Mouse (Mus musculus) myocyte (in vitro differentiated cells): ENCODE measurements around the gene Zc3h10. TPM values are rescaled to one million over a fixed set of nuclear protein-coding genes. Genes with fewer than 3 reads are reported as not detected.
A peak's percentile ranks its signal among the peaks of the same experiment; 100 is the strongest.

Source experiments
- H3K27me3 ChIP-seq: one replicate; pipeline ENCODE4 v1.6.1; 2011; ENCODE audit not compliant: control insufficient read depth, insufficient read depth, insufficient read length
- H3K36me3 ChIP-seq: one replicate; pipeline ENCODE4 v1.6.1; 2011; ENCODE audit not compliant: control insufficient read depth, insufficient read depth
- H3K4me2 ChIP-seq: one replicate; pipeline ENCODE4 v1.6.1; 2011; ENCODE audit warnings: low read depth, control low read depth
- H3K4me3 ChIP-seq: one replicate; pipeline ENCODE4 v1.5.1; 2011; ENCODE audit warnings: mild to moderate bottlenecking, control low read depth, moderate library complexity
- H3K79me2 ChIP-seq: one replicate; pipeline ENCODE4 v1.6.1; 2011; ENCODE audit not compliant: control insufficient read depth, insufficient read depth
- H3ac ChIP-seq: one replicate; pipeline ENCODE4 v1.6.1; 2011; ENCODE audit not compliant: control insufficient read depth, insufficient read length
- CEBPB ChIP-seq: IDR thresholded peaks from 2 replicates; pipeline ENCODE4 v1.6.1; 2011; ENCODE audit warnings: mild to moderate bottlenecking, moderate library complexity; ENCODE audit not compliant: poor library complexity, insufficient read depth, severe bottlenecking
- E2F4 ChIP-seq: IDR thresholded peaks from one replicate; pipeline ENCODE4 v1.6.1; 2011; ENCODE audit warnings: mild to moderate bottlenecking, control low read depth, moderate library complexity; ENCODE audit not compliant: insufficient read depth
- MAX ChIP-seq: IDR thresholded peaks from one replicate; pipeline ENCODE4 v1.6.1; 2011; ENCODE audit warnings: low read depth, mild to moderate bottlenecking, control low read depth
- MYOD1 ChIP-seq, 3 experiments: IDR thresholded peaks; one replicate each; pipeline ENCODE4 v1.6.1; 2011; ENCODE audit warnings: control low read depth in 2 of 3, low read depth in 2 of 3, mild to moderate bottlenecking in 2 of 3, moderate library complexity in 1 of 3; ENCODE audit not compliant: insufficient read length in 2 of 3, control insufficient read depth in 1 of 3
- MYOG ChIP-seq, 3 experiments: IDR thresholded peaks; one replicate each; pipeline ENCODE4 v1.6.1; 2011; ENCODE audit warnings: control low read depth in 2 of 3, low read depth in 2 of 3, mild to moderate bottlenecking in 2 of 3; ENCODE audit not compliant: insufficient read length in 2 of 3, control insufficient read depth in 1 of 3, insufficient read depth in 1 of 3
- POLR2A ChIP-seq: IDR thresholded peaks from one replicate; pipeline ENCODE4 v1.6.1; 2011; ENCODE audit warnings: low read depth, mild to moderate bottlenecking, control low read depth, moderate library complexity; ENCODE audit not compliant: insufficient read length
- POLR2AphosphoS2 ChIP-seq: IDR thresholded peaks from one replicate; pipeline ENCODE4 v1.6.1; 2011; ENCODE audit warnings: low read depth, control low read depth; ENCODE audit not compliant: insufficient read length
- REST ChIP-seq: IDR thresholded peaks from one replicate; pipeline ENCODE4 v1.6.1; 2011; ENCODE audit warnings: mild to moderate bottlenecking, control low read depth, moderate library complexity; ENCODE audit not compliant: insufficient read depth, insufficient read length
- SRF ChIP-seq: IDR thresholded peaks from one replicate; pipeline ENCODE4 v1.6.1; 2011; ENCODE audit warnings: low read depth; ENCODE audit not compliant: control insufficient read depth, insufficient read length
- TCF12 ChIP-seq: IDR thresholded peaks from one replicate; pipeline ENCODE4 v1.6.1; 2011; ENCODE audit warnings: mild to moderate bottlenecking, control low read depth; ENCODE audit not compliant: poor library complexity, insufficient read depth, severe bottlenecking
- TCF3 ChIP-seq: IDR thresholded peaks from one replicate; pipeline ENCODE4 v1.6.1; 2011; ENCODE audit warnings: low read depth, control low read depth; ENCODE audit not compliant: insufficient read length
- USF1 ChIP-seq: IDR thresholded peaks from one replicate; pipeline ENCODE4 v1.6.1; 2011; ENCODE audit warnings: low read depth, mild to moderate bottlenecking, control low read depth, moderate library complexity
- polyA plus RNA-seq: library from polyadenylated mRNA; unstranded; fragments of >200 nt; fragmentation: generic; extraction: Trizol; gene quantifications from one replicate; pipeline ENCODE4 v1.2.1, GENCODE M21; 2012; ENCODE audit warnings: missing spikeins

Gene Zc3h10
- polyA plus RNA-seq, 1 experiment: 13.8 TPM

DNA sequence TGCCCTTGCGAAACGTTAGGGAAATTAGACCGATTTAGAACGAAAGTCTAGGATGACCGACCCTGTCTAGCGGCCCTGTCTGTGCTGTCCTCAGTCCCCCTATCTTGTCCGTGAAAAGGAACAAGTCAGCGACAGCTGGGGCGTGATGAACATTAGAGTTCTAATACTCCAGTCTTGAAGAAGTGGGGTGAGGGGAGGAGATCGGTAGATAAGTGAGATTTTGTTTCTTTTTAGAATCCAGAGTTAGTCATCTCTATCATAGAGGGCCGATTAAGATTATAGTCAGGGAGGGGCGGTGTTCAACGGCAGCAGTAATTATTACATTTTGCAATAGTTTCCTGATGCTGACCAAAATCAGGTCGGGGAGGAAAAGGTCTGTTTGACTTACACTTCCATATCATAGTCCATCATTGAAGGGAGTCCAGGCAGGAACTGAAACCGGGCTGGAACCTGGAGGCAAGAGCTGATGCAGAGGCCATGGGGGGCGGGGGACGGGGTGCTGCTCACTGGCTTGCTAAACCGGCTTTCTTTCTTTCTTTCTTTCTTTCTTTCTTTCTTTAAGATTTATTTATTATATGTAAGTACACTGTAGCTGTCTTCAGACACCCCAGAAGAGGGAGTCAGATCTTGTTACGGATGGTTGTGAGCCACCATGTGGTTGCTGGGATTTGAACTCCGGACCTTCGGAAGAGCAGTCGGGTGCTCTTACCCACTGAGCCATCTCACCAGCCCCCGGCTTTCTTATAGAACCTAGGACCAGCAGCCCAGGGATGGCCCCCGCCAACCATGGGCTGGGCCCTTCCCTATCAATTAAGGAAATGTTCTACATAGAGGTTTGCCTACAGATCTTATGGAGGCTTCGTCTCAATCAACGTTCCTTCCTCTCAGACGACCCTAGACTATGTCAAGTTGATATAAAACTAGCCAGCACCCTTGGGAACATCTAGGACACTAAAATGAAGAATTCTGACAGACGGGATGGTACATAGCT lies 20.9 kb downstream of the Zc3h10 start:
- Histone ChIP-seq H3K36me3 (peaks cover 11% of the 10 kb centered on the region), H3K4me2 (peak overlapping the region; percentile 92), H3K27me3 (no peaks in the 10 kb centered on the region), H3ac (no peak overlapping the region), H3K4me3 (peak overlapping the region; percentile 99), H3K79me2 (peaks cover 24% of the 10 kb centered on the region)
- TF ChIP-seq CEBPB: no peak
- TF ChIP-seq REST: no peak
- peak in 1 of 3 experiments; percentile 8 for TF ChIP-seq MYOD1 (IDR thresholded peaks at IDR 0.05; ENCODE audit: control insufficient read depth in 1 of 3, insufficient read length in 2 of 3, low read depth in 2 of 3)

DNA sequence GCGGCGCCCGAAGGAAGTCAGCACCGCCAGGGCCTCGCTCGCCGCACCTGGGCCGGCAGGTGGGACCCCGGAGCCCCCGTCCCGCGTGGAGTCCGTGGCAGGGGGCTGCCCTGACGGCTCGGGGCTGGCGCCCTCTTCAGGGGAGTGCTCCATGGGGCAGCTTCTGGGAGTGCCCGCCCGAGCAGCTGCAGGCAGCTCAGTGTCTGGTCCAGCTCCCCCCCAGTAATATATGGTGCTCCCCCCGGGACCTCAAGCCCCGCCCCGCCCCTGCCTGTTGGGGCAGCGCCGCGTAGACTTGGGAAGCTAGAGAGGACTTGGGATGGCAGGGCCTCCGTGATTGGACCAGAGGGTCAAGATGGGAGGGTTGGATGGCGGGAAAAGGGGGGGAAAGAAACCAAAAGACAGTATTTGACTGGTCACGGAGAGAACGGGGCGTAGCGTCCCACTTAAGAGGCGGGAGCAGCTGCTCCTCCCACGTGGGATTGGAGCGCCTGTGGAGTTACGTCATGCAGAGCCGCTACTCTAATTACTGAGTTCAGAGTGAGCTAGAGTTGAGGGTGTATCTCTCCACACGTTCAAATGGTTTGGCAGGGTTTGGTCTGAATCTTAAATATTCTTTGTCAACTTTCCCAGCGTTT lies 21.8 kb downstream of the Zc3h10 start, which contains the start of gene Esyt1:
Gene Esyt1, minus strand, starts transcription at position 201 of the 638 bp plus-strand sequence.
- Histone ChIP-seq H3K79me2 (peaks cover 25% of the 10 kb centered on the region), H3K36me3 (peaks cover 20% of the 10 kb centered on the region), H3K4me2 (peak within 1 kb of the TSS; percentile 95), H3K4me3 (peak within 1 kb of the TSS; percentile 99), H3ac (peak within 1 kb of the TSS; percentile 47), H3K27me3 (no peaks in the 10 kb centered on the region)
- TF ChIP-seq SRF (no peak), MYOG (IDR thresholded peaks at IDR 0.05; ENCODE audit: control insufficient read depth in 1 of 3, insufficient read depth in 1 of 3, insufficient read length in 2 of 3, low read depth in 2 of 3) (peak; percentile 8 to 80 (median 78)), TCF12 (no peak), USF1 (peak; percentile 50), REST (no peak), MYOD1 (IDR thresholded peaks at IDR 0.05; ENCODE audit: control insufficient read depth in 1 of 3, insufficient read length in 2 of 3, low read depth in 2 of 3) (peak; percentile 75 to 91 (median 91)), POLR2A (peak; percentile 83), TCF3 (peak; percentile 22), CEBPB (peak; percentile 47; the same call in 1 of the 2 replicates), POLR2AphosphoS2 (peak; percentile 94), MAX (peak; percentile 23), E2F4 (no peak)

DNA sequence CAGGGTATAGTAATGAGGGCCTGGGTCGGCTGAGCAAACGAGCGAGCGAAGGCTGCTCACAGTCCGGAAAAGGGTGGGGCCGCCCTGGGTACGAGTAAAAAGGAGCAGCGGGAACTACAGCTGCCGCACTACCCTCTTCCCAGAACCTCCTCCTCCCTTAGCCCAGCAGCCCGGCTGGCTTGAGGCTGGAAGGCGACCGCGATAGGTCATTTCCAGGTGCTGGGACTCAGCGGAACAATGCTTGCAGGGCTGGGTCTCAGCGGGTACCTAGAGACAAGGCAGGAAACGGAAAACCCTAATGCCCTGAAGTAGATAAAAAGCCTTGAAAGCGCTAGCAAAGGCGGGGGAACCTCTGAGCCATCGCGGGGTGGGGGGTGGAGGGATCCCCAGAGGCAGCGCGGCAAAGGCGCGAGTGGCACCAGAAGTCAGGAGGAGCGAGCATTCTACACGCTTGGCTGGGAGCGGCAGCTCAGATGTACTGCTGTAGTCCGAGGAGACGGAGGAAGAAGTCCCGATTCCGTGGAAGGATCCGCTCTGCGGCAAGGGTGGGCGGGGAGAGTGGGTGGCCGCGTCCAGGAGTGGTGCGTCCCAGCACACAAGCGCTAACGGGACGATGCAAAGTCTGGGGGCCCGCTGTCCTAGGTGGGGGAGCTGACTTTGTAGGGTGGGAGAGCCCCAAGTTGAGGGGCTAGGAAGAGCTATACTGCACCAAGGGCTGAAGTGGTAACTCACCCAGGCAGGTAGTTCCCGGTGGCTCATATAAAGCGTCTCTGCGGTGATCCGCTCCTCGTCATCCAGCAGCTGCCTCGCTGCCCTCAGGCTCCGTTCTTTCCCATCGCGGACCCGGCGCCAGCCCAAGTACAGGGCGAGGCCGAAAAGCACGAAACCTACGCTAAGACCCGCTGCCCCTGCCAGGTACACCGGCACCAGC lies 22.6 kb downstream of the Zc3h10 start:
- Histone ChIP-seq H3K36me3 (peaks cover 28% of the 10 kb centered on the region), H3K4me2 (peak overlapping the region; percentile 95), H3K27me3 (no peaks in the 10 kb centered on the region), H3K79me2 (peaks cover 25% of the 10 kb centered on the region), H3K4me3 (peak overlapping the region; percentile 99), H3ac (peak overlapping the region; percentile 47)
- TF ChIP-seq POLR2A: peak; percentile 8
- peak in 1 of 3 experiments; percentile 61 for TF ChIP-seq MYOD1 (IDR thresholded peaks at IDR 0.05; ENCODE audit: control insufficient read depth in 1 of 3, insufficient read length in 2 of 3, low read depth in 2 of 3)
- peak in 2 of 3 experiments; percentile 0 to 38 for TF ChIP-seq MYOG (IDR thresholded peaks at IDR 0.05; ENCODE audit: control insufficient read depth in 1 of 3, insufficient read depth in 1 of 3, insufficient read length in 2 of 3, low read depth in 2 of 3)
- no peak for TF ChIP-seq SRF
- peak; percentile 27 for TF ChIP-seq POLR2AphosphoS2

DNA sequence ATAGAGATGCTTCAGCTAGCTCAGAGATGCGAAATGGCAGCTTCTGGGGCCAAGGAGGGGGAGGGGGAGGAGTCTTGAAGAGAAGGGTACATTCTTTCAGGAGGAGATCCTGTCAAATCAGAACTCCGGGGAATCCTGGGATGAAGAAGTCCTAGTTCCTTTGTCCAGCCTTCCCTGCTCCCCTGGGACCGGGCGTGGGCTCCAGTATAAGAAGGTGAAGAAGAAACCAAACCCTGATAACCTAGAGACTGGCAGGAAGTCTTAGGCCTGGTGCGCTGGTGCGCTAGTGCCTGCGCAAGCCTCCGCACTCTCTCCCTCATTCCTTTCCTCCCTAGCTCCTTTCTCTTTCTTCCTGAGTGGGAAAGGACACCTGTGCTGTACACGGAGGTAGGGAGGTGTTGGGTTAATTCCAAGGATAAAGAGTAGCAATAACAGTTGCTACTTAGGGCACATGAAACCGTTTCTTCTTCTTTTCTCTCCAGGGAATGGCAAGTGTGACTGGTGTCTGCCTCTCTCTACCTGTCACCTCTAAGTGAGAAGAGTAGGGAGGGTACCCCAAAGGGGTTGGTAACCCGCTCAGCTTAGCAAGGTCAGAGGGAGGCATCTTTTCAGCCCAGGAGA lies 23.4 kb downstream of the Zc3h10 start:
- H3K27me3 ChIP-seq: no peaks in the 10 kb centered on the region
- TF ChIP-seq USF1: no peak
- TF ChIP-seq CEBPB: no peak
- TF ChIP-seq TCF3: no peak
- TF ChIP-seq MYOD1 (IDR thresholded peaks at IDR 0.05; ENCODE audit: control insufficient read depth in 1 of 3, insufficient read length in 2 of 3, low read depth in 2 of 3): no peak
- TF ChIP-seq POLR2A: no peak
- TF ChIP-seq MYOG (IDR thresholded peaks at IDR 0.05; ENCODE audit: control insufficient read depth in 1 of 3, insufficient read depth in 1 of 3, insufficient read length in 2 of 3, low read depth in 2 of 3): no peak
- TF ChIP-seq TCF12: no peak
- no peak for TF ChIP-seq MAX
- peak overlapping the region; percentile 47 for H3ac ChIP-seq
- H3K79me2 ChIP-seq: peaks cover 25% of the 10 kb centered on the region
- peaks cover 35% of the 10 kb centered on the region for H3K36me3 ChIP-seq
- peak overlapping the region; percentile 99 for H3K4me3 ChIP-seq
- H3K4me2 ChIP-seq: peak overlapping the region; percentile 95
